Mouse (Mus musculus): ENCODE results near the gene Utp14b. TPM values are rescaled to one million over a fixed set of nuclear protein-coding genes. Genes with fewer than 3 reads are reported as not detected.

Gene Utp14b
- polyA plus RNA-seq, 1 experiment from 2014 or later: 3.0 TPM

DNA sequence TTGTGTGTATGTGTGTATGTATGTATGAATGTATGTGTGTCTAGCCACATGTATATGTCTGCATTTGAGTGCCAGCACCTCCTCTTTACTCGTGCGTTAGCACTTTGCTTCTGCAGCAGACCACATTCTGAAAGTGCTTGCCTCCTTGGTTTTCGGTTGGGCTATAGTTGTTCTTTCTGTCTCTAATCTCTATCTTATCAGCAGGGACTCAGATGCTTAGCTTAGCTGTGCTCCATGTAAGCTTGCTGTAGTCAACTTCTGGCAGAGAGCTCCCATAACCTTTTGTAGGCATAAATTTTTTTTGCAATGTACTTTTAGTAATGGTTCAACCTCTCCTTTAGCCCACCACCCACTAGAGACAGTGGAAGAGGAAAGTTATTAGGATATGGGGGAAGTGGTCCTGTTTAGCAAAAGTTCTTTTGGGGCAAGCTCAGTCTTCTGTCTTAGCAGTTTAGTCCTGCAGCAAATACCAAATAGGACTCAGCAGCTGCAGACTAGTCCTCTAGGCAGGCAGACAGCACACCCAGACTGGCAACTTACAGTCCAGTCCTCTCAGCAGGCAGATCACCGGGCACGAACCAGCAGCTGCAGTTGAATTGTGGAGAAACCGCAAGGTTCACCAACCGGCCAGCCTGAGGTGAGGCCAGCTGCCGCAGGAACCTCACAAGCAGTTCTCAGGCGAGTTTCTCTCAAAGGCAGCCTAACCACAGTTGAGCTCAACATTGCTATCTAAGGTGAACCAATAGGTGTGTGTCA, 36.8 kb downstream of the Utp14b start:
- Histone ChIP-seq H3K4me3 (replicated peaks) (no peak overlapping the region), H3K36me3 (peaks cover 29% of the 10 kb centered on the region), H3K27me3 (replicated peaks) (no peaks in the 10 kb centered on the region), H3K4me1 (no peaks in the 10 kb centered on the region), H3K27ac (no peak overlapping the region), H3K9me3 (no peaks in the 10 kb centered on the region), H3K9ac (no peak overlapping the region), H3K4me2 (no peak overlapping the region)
- 88% methylated on average over 9 of the region's 9 CpGs for WGBS
- no peak for ATAC-seq (ENCODE audit: insufficient read depth, low FRiP score, low read depth)

DNA sequence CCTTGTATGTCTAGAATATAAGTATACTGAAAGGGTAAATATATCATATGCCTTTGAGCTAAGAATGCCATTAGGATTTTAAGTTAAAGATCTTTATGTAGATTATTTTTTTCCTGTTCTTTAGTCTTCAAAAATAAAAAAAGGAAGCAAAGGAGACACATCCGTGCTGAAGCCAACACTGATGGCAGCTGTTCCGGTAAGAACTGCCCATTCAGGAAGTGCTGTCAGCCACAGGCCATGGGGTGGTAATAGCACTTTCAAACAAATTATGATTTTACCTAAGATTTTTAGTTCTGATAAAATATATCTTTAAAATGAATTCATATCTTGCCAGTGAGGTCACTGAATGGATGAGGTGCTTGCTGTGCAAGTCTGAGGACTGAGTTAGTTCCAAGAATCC, 38.5 kb downstream of the Utp14b start:
- H3K4me3 ChIP-seq (replicated peaks): no peak overlapping the region
- no peaks in the 10 kb centered on the region for H3K9me3 ChIP-seq
- 83% methylated on average over 2 of the region's 2 CpGs for WGBS
- H3K27ac ChIP-seq: no peak overlapping the region
- ATAC-seq (ENCODE audit: insufficient read depth, low FRiP score, low read depth): no peak
- no peak overlapping the region for H3K9ac ChIP-seq
- no peaks in the 10 kb centered on the region for H3K27me3 ChIP-seq (replicated peaks)
- no peak overlapping the region for H3K4me2 ChIP-seq
- peaks cover 30% of the 10 kb centered on the region for H3K36me3 ChIP-seq
- H3K4me1 ChIP-seq: no peaks in the 10 kb centered on the region

DNA sequence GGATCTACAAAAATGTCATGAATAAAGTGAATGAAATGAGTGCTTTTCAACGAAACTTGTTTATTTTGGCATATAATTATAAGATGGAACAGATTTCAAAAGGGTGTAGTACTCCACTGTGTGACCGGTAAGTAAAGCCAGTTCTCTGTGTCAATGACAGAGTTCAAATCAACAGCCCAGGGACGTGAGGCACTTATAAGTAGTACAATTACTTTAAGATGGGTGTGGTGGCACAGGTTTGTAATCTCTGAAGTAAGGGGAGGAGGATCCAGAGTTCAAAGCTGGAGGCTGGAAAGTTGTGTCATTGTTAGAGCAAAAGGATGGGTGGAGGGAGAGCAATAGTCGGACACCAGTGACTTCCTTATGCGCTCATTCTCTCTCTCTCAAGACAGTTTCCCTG, 39.1 kb downstream of the Utp14b start:
- no peaks in the 10 kb centered on the region for H3K4me1 ChIP-seq
- 82% methylated on average over 5 of the region's 5 CpGs for WGBS
- no peak overlapping the region for H3K4me3 ChIP-seq (replicated peaks)
- peaks cover 35% of the 10 kb centered on the region for H3K36me3 ChIP-seq
- no peaks in the 10 kb centered on the region for H3K27me3 ChIP-seq (replicated peaks)
- no peak for ATAC-seq (ENCODE audit: insufficient read depth, low FRiP score, low read depth)
- no peak overlapping the region for H3K9ac ChIP-seq
- H3K4me2 ChIP-seq: no peak overlapping the region
- no peaks in the 10 kb centered on the region for H3K9me3 ChIP-seq
- no peak overlapping the region for H3K27ac ChIP-seq

DNA sequence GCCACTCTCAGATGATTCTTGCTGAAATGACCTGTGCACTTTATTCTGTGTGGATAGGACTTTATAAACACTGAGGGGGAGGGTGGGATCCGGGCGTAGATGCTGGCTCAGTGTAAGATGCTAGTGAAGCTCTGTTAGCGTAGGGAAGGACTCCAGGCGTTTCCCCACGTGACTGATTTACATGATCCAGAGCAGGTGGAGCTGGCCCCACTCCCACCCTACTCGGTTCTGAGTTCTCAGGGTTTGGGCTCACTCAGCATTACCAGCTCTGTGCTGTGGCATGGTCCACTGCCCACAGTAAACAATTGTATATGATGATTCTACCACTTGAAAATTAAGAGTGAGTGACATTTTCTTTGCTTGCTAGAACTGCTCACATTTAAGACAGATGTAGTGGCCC, 40.3 kb downstream of the Utp14b start:
- Histone ChIP-seq H3K9me3 (no peaks in the 10 kb centered on the region), H3K36me3 (peaks cover 43% of the 10 kb centered on the region)
- ATAC-seq (ENCODE audit: insufficient read depth, low FRiP score, low read depth): no peak

DNA sequence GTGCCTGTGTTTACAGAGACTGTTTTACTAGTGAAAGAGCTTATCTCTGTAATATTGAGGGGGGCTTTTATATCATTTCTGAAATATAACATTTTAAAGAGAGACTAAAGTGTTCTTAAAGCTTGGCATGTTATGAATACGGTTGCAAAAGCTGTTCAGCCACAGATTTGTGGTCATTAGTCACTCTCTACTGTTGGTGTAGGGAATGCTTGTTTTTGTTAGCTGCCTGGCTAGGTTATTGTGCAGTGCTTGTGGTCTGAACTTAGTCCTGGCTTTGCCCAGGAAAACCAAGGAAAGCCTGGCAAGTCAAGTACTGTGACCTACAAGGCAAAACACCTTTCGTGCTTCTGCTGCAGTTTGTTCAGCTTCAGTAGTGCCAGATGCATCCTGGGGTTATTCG, 43.9 kb downstream of the Utp14b start:
- no peak overlapping the region for H3K4me2 ChIP-seq
- H3K9me3 ChIP-seq: no peaks in the 10 kb centered on the region
- ATAC-seq (ENCODE audit: insufficient read depth, low FRiP score, low read depth): no peak
- no peak overlapping the region for H3K27ac ChIP-seq
- no peak overlapping the region for H3K9ac ChIP-seq
- H3K36me3 ChIP-seq: peaks cover 40% of the 10 kb centered on the region
- H3K27me3 ChIP-seq (replicated peaks): no peaks in the 10 kb centered on the region
- H3K4me1 ChIP-seq: no peaks in the 10 kb centered on the region
- no peak overlapping the region for H3K4me3 ChIP-seq (replicated peaks)
- WGBS: 82% methylated on average over 3 of the region's 3 CpGs

More for the DNA sequence above, 40.3 kb downstream of the Utp14b start:
- Histone ChIP-seq H3K4me3 (replicated peaks) (no peak overlapping the region), H3K9ac (no peak overlapping the region), H3K4me2 (no peak overlapping the region), H3K27ac (no peak overlapping the region), H3K4me1 (no peaks in the 10 kb centered on the region), H3K27me3 (replicated peaks) (no peaks in the 10 kb centered on the region)
- 68% methylated on average over 6 of the region's 6 CpGs for WGBS

DNA sequence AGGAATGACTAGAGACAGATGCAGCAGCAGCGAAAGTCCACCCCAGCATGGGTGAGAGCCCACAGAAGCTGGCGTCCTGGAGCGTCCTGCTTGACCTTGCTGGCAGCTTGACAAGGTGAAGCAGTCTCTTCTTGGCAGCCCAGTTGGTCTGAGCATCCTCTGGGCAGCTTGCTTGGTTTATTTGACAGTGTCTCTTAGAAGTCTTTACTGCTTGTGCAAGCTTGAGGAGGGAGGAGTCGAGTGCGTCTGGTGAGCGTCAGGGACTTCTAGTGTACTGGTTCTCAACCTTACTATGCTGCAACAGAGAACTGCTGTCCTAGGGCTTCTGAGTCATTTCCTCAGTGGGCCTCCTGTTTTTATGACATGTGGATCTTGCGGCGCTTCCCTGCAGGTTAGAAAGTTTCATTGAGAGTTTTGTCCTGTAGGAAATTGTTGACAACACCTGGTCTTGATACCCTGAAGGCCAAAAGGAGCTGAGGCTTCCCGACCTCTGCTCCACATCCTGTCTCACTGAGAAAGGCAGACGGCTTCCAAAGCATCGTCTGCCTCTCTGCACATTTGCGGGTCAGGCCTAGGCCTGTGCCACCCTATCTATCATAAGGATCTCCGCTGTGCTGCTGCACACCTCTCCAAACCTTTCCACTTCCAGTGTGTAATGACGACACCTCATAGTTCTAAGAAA, 44.6 kb downstream of the Utp14b start:
- Histone ChIP-seq H3K9ac (no peak overlapping the region), H3K4me3 (replicated peaks) (no peak overlapping the region), H3K4me1 (no peaks in the 10 kb centered on the region), H3K9me3 (no peaks in the 10 kb centered on the region), H3K4me2 (no peak overlapping the region), H3K27me3 (replicated peaks) (no peaks in the 10 kb centered on the region), H3K36me3 (peaks cover 40% of the 10 kb centered on the region), H3K27ac (no peak overlapping the region)
- 73% methylated on average over 14 of the region's 14 CpGs for WGBS
- ATAC-seq (ENCODE audit: insufficient read depth, low FRiP score, low read depth): no peak

DNA sequence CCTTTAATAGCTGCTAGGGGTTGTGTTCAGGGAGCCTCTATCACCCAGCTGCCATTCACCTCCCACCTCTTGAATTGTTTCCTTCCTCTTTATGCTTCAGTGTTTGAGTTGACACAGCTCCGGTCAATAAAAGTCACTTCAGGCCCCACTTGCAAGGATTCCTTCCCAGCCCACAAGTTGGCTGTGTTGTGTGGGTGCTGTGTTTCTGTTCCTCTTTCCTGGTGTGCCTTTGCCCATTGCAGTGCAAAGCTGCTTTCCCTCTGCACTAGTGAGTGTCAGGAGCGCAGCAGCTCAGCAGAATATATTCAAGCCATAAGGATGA, 45.1 kb downstream of the Utp14b start:
- H3K36me3 ChIP-seq: peaks cover 40% of the 10 kb centered on the region
- H3K4me2 ChIP-seq: no peak overlapping the region
- H3K27ac ChIP-seq: no peak overlapping the region

DNA sequence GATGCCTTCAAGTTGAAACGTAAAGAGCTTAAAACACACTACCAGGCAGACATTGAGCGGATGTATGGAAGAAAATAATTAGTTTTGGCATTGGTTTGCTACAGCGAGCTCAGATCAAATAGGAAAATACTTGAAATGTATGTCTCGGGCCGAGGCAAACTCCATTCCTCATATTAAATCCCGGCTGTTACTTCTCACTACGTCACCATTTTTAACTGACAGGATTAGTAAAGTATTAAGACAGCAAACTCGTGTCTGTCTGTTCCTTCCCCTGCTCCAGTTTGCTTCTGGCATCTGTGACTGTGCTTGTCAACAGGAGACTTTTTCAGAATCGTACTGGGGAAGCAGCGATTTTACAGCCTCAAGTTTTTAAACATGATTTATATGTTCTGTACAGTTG, 48.5 kb downstream of the Utp14b start:
- Histone ChIP-seq H3K36me3 (peaks cover 26% of the 10 kb centered on the region), H3K4me1 (no peaks in the 10 kb centered on the region), H3K4me2 (no peak overlapping the region), H3K27ac (no peak overlapping the region), H3K27me3 (replicated peaks) (no peaks in the 10 kb centered on the region), H3K4me3 (replicated peaks) (no peak overlapping the region), H3K9ac (no peak overlapping the region), H3K9me3 (no peaks in the 10 kb centered on the region)
- WGBS: 76% methylated on average over 10 of the region's 10 CpGs
- no peak for ATAC-seq (ENCODE audit: insufficient read depth, low FRiP score, low read depth)

More for the DNA sequence above, 45.1 kb downstream of the Utp14b start:
- Histone ChIP-seq H3K4me3 (replicated peaks) (no peak overlapping the region), H3K9ac (no peak overlapping the region), H3K4me1 (no peaks in the 10 kb centered on the region), H3K9me3 (no peaks in the 10 kb centered on the region), H3K27me3 (replicated peaks) (no peaks in the 10 kb centered on the region)
- WGBS: 92% methylated on average over 2 of the region's 2 CpGs
- ATAC-seq (ENCODE audit: insufficient read depth, low FRiP score, low read depth): no peak

DNA sequence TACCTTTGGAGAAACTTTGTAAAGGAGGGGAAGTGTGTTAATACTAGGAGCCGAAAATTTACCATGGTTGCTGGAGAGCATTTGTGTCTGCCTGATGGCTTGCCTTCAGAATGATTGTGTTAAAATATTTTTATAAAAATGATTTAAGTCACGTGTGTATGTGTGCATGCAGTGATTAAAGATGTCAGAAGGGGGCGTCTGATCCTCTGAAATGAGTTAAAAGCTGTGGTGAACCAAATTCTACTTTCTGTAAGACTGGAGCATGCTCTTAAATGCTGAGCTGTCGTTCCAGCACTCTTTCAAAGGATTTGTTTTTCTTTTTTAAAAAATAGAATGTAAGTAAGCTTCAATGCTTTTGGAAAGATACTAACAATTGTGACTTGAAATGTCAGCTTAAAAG, 49.4 kb downstream of the Utp14b start:
- H3K4me3 ChIP-seq (replicated peaks): no peak overlapping the region

DNA sequence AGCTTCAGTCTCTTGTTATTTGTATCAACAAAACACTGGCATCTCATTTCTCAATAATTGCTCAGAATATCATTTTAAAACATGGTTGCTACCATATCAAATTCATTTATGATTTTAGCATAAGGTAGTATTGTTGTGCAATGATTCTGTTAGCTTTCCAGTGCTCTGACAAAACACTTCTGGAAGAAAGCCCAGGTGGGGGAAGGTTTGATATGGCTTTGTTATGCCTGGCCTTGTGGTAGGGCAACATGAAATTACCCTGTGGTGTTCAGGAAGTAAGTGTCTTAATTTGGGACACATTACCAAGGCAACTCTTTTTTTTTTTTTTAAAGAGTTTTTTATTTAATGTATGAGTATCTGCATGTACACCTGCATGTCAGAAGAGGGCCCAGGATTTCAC, 52.2 kb downstream of the Utp14b start:
- Histone ChIP-seq H3K27ac (no peak overlapping the region), H3K27me3 (replicated peaks) (no peaks in the 10 kb centered on the region), H3K4me3 (replicated peaks) (no peak overlapping the region), H3K4me2 (no peak overlapping the region), H3K36me3 (0 out of 2 replicates have a peak, but pooled peaks cover 2% of the 10 kb centered on the region), H3K9ac (no peak overlapping the region), H3K9me3 (no peaks in the 10 kb centered on the region), H3K4me1 (no peaks in the 10 kb centered on the region)
- ATAC-seq (ENCODE audit: insufficient read depth, low FRiP score, low read depth): no peak

More for the DNA sequence above, 49.4 kb downstream of the Utp14b start:
- Histone ChIP-seq H3K9me3 (no peaks in the 10 kb centered on the region), H3K9ac (no peak overlapping the region), H3K36me3 (peaks cover 18% of the 10 kb centered on the region), H3K4me2 (no peak overlapping the region), H3K27ac (no peak overlapping the region), H3K4me1 (no peaks in the 10 kb centered on the region), H3K27me3 (replicated peaks) (no peaks in the 10 kb centered on the region)
- ATAC-seq (ENCODE audit: insufficient read depth, low FRiP score, low read depth): no peak
- 55% methylated on average over 4 of the region's 4 CpGs for WGBS

DNA sequence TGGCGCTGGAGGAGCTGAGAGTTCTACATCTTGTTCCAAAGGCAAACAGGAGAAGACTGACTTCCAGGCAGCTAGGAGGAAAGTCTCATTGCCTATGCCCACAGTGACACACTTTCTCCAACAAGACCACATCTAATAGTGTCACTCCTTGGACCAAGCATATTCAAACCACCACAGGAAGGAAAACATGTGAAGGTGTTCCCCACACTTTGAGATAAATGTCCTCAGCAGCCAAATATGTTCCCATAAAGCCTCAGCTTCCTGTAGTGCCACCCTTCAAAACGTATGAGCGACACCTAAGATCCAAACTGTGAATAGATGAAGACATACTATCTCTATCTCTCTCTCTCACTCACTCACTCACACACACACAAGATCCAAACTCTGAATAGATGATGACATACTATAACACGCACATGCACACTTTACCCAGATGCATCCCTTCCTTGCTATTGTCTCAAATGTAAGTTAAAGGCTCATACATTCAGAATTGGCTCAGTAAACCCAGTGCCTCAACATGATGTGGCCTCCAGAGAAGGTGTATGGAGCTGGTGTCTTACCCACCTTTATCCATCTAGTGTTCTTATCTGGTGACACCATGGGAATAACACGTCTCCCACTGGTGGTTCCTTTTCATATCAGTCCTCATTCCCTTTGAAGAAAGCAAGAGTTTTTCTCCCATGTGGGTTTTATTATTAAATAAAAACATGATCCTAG, 52.9 kb downstream of the Utp14b start:
- Histone ChIP-seq H3K9me3 (no peaks in the 10 kb centered on the region), H3K27me3 (replicated peaks) (no peaks in the 10 kb centered on the region), H3K4me1 (no peaks in the 10 kb centered on the region), H3K27ac (no peak overlapping the region), H3K9ac (no peak overlapping the region), H3K36me3 (no peaks in the 10 kb centered on the region), H3K4me2 (no peak overlapping the region), H3K4me3 (replicated peaks) (no peak overlapping the region)
- no peak for ATAC-seq (ENCODE audit: insufficient read depth, low FRiP score, low read depth)
- 85% methylated on average over 5 of the region's 5 CpGs for WGBS

All from stomach, embryonic 15.5 days (tissue).